10 mouse cellular contexts compared by ENCODE assay signal in the genomic region with DNA sequence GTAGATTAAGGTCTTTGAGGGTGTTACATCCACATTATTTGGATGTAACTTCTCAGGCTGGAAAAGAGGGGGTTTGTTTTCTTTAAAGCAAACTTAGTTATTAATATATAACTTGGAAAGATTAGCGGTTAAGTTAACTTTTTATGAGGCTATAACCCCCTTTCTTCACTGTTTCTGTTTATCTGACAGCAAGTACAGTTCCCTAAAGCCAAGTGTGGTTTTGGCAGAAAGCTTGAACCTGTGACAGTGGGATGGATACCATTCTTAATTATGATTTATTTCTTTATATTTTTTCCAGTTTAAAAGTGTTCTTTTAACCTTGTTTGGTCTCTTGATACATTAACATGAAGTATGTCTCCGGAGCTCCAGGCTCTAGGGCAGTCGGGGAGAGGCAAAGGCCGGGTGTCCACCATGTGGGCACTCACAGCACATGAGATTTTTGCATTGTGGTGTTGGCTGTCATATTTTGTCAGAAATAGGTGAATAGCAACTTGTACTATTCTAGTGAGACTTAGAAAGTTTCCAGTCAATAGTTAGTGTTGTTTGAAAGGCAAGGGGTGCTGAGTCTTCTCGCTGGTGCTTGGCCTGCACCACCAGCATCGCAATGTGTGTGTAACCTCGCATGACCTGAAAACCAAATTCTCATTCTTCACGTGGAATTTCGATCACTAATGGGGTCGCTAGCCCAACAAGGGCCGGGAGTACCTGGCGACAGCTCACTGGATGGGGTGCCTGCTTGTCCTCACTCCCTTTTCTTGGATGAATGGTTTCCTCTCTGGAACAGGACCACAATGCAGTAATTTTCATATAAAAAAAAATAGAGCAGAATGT. TPM values are rescaled to one million over a fixed set of nuclear protein-coding genes. Genes with fewer than 3 reads are reported as not detected.
A peak's percentile ranks its signal among the peaks of the same experiment; 100 is the strongest.
DNase-seq lines count a peak whose midpoint lies in the region; ATAC-seq lines count a peak whose summit lies in the region.
"Had no signal": no experiment of that assay in that cellular context is flagged by ENCODE, and none has a peak within 500 bp of the region (broad histone marks: within the 10 kb centered on the region; RNA-seq: fewer than 3 reads in every experiment).

No protein-coding gene starts in this region.

- no peaks in the 10 kb centered on the region for H3K9me3 ChIP-seq in kidney, embryonic 16.5 days (ENCODE audit: low read length)
- no peaks in the 10 kb centered on the region for H3K9me3 ChIP-seq in embryonic facial prominence, embryonic 10.5 days
- H3K9me3 ChIP-seq in hindbrain, embryonic 12.5 days (replicated peaks): no peaks in the 10 kb centered on the region
- H3K9me3 ChIP-seq in midbrain, embryonic 14.5 days (ENCODE audit: control insufficient read depth, low read length): no peaks in the 10 kb centered on the region

- peaks cover 22% of the 10 kb centered on the region for H3K4me1 ChIP-seq in kidney, embryonic 16.5 days (ENCODE audit: insufficient read depth, low read length)
- H3K4me1 ChIP-seq in embryonic facial prominence, embryonic 10.5 days: peaks cover 31% of the 10 kb centered on the region
- peaks cover 32% of the 10 kb centered on the region for H3K4me1 ChIP-seq in hindbrain, embryonic 12.5 days
- peaks cover 32% of the 10 kb centered on the region for H3K4me1 ChIP-seq in midbrain, embryonic 14.5 days (ENCODE audit: control insufficient read depth, insufficient read depth, low read length)

- no peaks in the 10 kb centered on the region for H3K36me3 ChIP-seq in kidney, embryonic 16.5 days (ENCODE audit: insufficient read depth, low read length)
- no peaks in the 10 kb centered on the region for H3K36me3 ChIP-seq in embryonic facial prominence, embryonic 10.5 days (replicated peaks)
- H3K36me3 ChIP-seq in hindbrain, embryonic 12.5 days: no peaks in the 10 kb centered on the region
- no peaks in the 10 kb centered on the region for H3K36me3 ChIP-seq in midbrain, embryonic 14.5 days (ENCODE audit: control insufficient read depth, insufficient read depth, low read length)

- H3K27ac ChIP-seq in kidney, embryonic 16.5 days (ENCODE audit: low read length): no peak overlapping the region
- H3K27ac ChIP-seq in embryonic facial prominence, embryonic 10.5 days (replicated peaks): no peak overlapping the region
- H3K27ac ChIP-seq in hindbrain, embryonic 12.5 days: no peak overlapping the region
- H3K27ac ChIP-seq in midbrain, embryonic 14.5 days (replicated peaks; ENCODE audit: low read depth, low read length): no peak overlapping the region

- H3K27me3 ChIP-seq in kidney, embryonic 16.5 days (ENCODE audit: insufficient read depth, low read length): 0 out of 2 replicates have a peak, but pooled peaks cover 8% of the 10 kb centered on the region
- H3K27me3 ChIP-seq in embryonic facial prominence, embryonic 10.5 days (replicated peaks; ENCODE audit: low read depth, poor library complexity, severe bottlenecking): peaks cover 38% of the 10 kb centered on the region
- peaks cover 19% of the 10 kb centered on the region for H3K27me3 ChIP-seq in hindbrain, embryonic 12.5 days
- H3K27me3 ChIP-seq in midbrain, embryonic 14.5 days (ENCODE audit: control insufficient read depth, insufficient read depth, low read length): peaks cover 2% of the 10 kb centered on the region; the same call in 1 of the 2 replicates

- peak overlapping the region; percentile 99 for H3K4me2 ChIP-seq in kidney, embryonic 16.5 days (replicated peaks; ENCODE audit: low read depth, low read length)
- H3K4me2 ChIP-seq in hindbrain, embryonic 12.5 days (replicated peaks): peak overlapping the region; percentile 97
- peak overlapping the region; percentile 100 for H3K4me2 ChIP-seq in midbrain, embryonic 14.5 days (ENCODE audit: low read length)

- WGBS in kidney, embryonic 16.5 days: 51% methylated on average over 12 of the region's 12 CpGs
- 62% methylated on average over 12 of the region's 12 CpGs for WGBS in embryonic facial prominence, embryonic 10.5 days
- WGBS in hindbrain, embryonic 12.5 days: 52% methylated on average over 12 of the region's 12 CpGs
- whole genome bisulfite sequencing in midbrain, embryonic 14.5 days: 53% methylated on average over 12 of the region's 12 CpGs

- peak overlapping the region; percentile 89 for H3K4me3 ChIP-seq in kidney, embryonic 16.5 days (ENCODE audit: low read length)
- peak overlapping the region; percentile 88; the same call in 1 of the 2 replicates for H3K4me3 ChIP-seq in embryonic facial prominence, embryonic 10.5 days
- peak overlapping the region; percentile 16; the same call in 1 of the 2 replicates for H3K4me3 ChIP-seq in hindbrain, embryonic 12.5 days
- peak overlapping the region; percentile 85 for H3K4me3 ChIP-seq in midbrain, embryonic 14.5 days (replicated peaks; ENCODE audit: low read depth, low read length)

- no peak for DNase-seq in kidney, postnatal 36 days
- no peak for DNase-seq in embryonic facial prominence, embryonic 10.5 days (ENCODE audit: low spot score)
- no peak for DNase-seq in midbrain, embryonic 14.5 days
- DNase-seq in adrenal gland, postnatal 4 days (ENCODE audit: low spot score in 2 of 2): no peak
- no peak for DNase-seq in thymus, postnatal 0 days (ENCODE audit: low spot score)
- no peak for DNase-seq in spleen, postnatal 36 days (ENCODE audit: low spot score in 2 of 2)
- DNase-seq: layer of hippocampus, adult 9-11 months; right cerebral cortex, adult 18-20 months had no signal

- ATAC-seq in kidney, embryonic 16.5 days (ENCODE audit: low FRiP score, low TSS enrichment): no peak
- ATAC-seq in hindbrain, embryonic 12.5 days (ENCODE audit: low FRiP score): no peak
- ATAC-seq in midbrain, embryonic 14.5 days (ENCODE audit: low FRiP score, low TSS enrichment): no peak

- no peak overlapping the region; the same call in 1 of the 2 replicates for H3K9ac ChIP-seq in kidney, embryonic 16.5 days (replicated peaks; ENCODE audit: low read length)
- no peak overlapping the region for H3K9ac ChIP-seq in hindbrain, embryonic 12.5 days
- H3K9ac ChIP-seq in midbrain, embryonic 14.5 days (replicated peaks; ENCODE audit: low read length): no peak overlapping the region

RNA-seq across cellular contexts. Expression of gene Cnnm2, which starts 2.8 kb away (rescaled TPM):
- polyA plus RNA-seq in kidney, embryonic 16.5 days (2015; fragmentation: Nextera tagmentation; extraction: Ambion mirVana): 7.3 and 7.9 TPM in 2 replicates
- 2.3 and 3.0 TPM in 2 replicates for polyA plus RNA-seq in embryonic facial prominence, embryonic 10.5 days (2016; fragmentation: Nextera tagmentation; extraction: Ambion mirVana)
- 6.9 and 7.2 TPM in 2 replicates for polyA plus RNA-seq in hindbrain, embryonic 12.5 days (2016; fragmentation: Nextera tagmentation; extraction: Ambion mirVana)
- 7.9 and 8.1 TPM in 2 replicates for polyA plus RNA-seq in midbrain, embryonic 14.5 days (2014; fragmentation: Nextera tagmentation; extraction: Ambion mirVana)
- total RNA-seq in adrenal gland, postnatal 4 days (2021): 10 to 100 TPM; 13.9 to 15.0 TPM
- 1.7 and 1.8 TPM in 2 replicates for polyA plus RNA-seq in thymus, postnatal 0 days (2015; fragmentation: Nextera tagmentation; extraction: Ambion mirVana)

RNA-seq across cellular contexts. Expression of gene As3mt, which starts 56.9 kb away (rescaled TPM):
- polyA plus RNA-seq in kidney, embryonic 16.5 days (2015; fragmentation: Nextera tagmentation; extraction: Ambion mirVana): 54.8 and 57.0 TPM in 2 replicates
- polyA plus RNA-seq in embryonic facial prominence, embryonic 10.5 days (2016; fragmentation: Nextera tagmentation; extraction: Ambion mirVana): 31.8 and 32.6 TPM in 2 replicates
- polyA plus RNA-seq in hindbrain, embryonic 12.5 days (2016; fragmentation: Nextera tagmentation; extraction: Ambion mirVana): 31.1 and 32.0 TPM in 2 replicates
- 38.8 and 42.5 TPM in 2 replicates for polyA plus RNA-seq in midbrain, embryonic 14.5 days (2014; fragmentation: Nextera tagmentation; extraction: Ambion mirVana)
- 10 to 100 TPM; 64.6 to 73.2 TPM for total RNA-seq in adrenal gland, postnatal 4 days (2021)
- polyA plus RNA-seq in thymus, postnatal 0 days (2015; fragmentation: Nextera tagmentation; extraction: Ambion mirVana): 30.7 and 31.8 TPM in 2 replicates

Comparison
In these comparisons a context has a peak if more than half of its experiments do, and no peak if none do; other contexts are left out.
1. H3K4me3 ChIP-seq: peak in every context shown above with its lines; median percentile 89 in kidney, embryonic 16.5 days; 88 in embryonic facial prominence, embryonic 10.5 days; 85 in midbrain, embryonic 14.5 days; 16 in hindbrain, embryonic 12.5 days.